Mouse (Mus musculus): Measurements from ENCODE around the gene Vps35.

DNA sequence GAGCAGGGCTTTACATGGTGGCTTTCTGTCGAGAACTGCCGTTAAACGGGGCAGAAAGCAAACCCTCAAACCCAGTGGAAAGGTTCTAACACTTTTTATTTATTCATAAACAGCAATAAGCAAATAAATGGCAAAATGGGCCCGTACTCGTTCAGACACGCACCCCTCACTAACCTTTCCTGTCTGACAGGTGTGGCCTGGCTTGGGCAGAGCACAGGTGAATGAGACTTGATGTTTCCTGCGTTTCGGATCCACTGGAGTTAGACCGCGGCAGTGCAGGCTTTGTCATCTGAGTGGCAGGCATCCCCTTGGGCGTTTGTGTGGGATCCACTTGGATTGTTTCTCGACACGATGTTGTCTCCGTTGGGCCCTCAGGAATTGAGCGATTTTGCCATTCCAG lies 22.4 kb upstream of the Vps35 start:
- no peak for TF ChIP-seq CTCF (IDR thresholded peaks at IDR 0.05; ENCODE audit: control insufficient read depth, insufficient read depth, insufficient read length)
- no peak for TF ChIP-seq MYOD1 (IDR thresholded peaks at IDR 0.05; ENCODE audit: control insufficient read depth, insufficient read length, low read depth)

Data from C2C12 (cell line).